Mouse (Mus musculus): ENCODE data around the gene Ccdc187. TPM values are rescaled to one million over a fixed set of nuclear protein-coding genes. Genes with fewer than 3 reads are reported as not detected.
A peak's percentile ranks its signal among the peaks of the same experiment; 100 is the strongest.

Ccdc187 gene
- polyA plus RNA-seq, 1 experiment from 2014 or later, result 0.20 TPM

DNA sequence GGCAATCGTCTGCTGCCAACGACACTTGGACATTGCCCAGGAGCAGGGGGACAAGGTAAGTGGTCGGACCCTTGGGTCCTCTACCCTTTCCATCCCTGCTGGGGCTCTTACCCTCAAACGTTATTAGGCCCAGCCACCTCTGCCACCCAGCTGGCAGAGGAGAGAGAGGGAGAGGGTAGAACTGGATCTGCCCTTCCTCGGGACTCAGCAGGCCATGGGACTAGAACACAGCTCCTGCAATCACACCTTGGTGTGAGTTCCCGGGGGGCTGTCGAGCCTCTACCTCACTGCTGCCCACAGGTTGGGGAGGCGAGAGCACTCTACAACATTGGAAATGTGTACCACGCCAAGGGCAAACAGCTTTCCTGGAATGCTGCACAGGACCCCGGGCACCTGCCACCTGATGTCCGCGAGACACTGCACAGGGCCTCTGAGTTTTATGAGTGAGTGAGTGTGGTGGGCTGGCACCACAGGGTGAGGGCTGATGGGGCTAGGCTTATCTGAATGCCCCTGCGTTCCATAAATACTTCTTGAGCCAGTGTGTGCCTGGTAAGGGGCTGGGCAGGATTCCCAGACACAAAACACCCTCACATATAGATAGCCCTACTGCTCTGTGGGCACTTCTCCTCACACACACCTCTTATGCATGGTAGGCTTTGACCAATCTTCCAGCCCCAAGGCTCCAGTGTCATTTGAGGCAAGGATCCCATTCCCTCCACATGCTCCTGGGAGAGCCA lies 29.4 kb upstream of the Ccdc187 start:
- peaks cover 98% of the 10 kb centered on the region for H3K36me3 ChIP-seq
- WGBS, result 92% methylated on average over 13 of the region's 13 CpGs

DNA sequence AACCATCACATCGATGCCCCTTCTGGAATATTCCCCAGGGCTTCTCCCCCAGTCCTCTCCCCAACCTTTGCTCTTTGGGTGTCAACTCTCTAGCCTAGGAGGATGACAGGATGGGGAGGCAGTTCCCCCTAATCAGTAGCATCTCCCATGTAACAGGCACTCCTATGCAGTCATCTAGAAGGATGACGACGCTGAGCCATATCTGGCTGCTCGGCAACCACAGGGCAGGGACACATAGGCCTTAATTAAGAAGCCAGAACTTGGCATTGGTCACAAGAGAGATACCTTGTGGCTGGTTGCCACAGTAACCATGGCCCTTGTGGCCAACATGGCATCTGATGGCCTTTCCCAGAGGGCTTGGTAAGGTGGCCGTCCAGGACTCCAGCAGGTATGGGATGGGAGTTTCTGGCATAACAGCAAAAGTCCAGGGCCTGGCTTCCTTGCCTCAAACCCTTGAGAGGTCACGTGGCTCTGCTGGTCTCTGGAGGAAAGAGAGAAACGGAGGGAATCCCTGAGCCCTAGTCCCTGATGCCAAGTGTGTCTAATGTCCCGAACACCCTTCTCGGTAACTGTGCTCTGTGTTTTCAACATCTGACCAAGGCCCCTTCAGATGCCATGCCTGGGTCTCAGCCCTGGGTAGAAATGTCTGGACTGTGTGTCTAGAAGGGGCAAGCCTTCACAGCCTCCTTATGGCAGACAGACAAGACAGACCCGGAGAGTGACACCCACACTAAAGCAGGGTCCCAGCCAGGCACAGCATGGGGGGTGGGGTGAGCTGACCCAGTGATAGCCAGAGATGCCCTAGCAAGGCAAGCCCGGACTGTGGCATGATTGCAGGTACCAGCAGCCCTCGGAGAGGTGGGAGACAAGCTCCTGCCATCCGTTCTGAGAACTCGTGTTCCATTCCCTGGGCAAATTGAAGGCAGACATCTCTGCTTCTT lies 26.2 kb upstream of the Ccdc187 start:
- peaks cover 84% of the 10 kb centered on the region for H3K36me3 ChIP-seq
- H3K27me3 ChIP-seq (ENCODE audit: insufficient read depth, poor library complexity, severe bottlenecking), result no peaks in the 10 kb centered on the region
- 90% methylated on average over 14 of the region's 14 CpGs for WGBS

More for the DNA sequence above, 29.4 kb upstream of the Ccdc187 start:
- Histone ChIP-seq H3K9me3 (no peaks in the 10 kb centered on the region), H3K27me3 (ENCODE audit: insufficient read depth, poor library complexity, severe bottlenecking) (no peaks in the 10 kb centered on the region), H3K27ac (no peak overlapping the region), H3K4me1 (replicated peaks) (peaks cover 18% of the 10 kb centered on the region), H3K4me3 (no peak overlapping the region)
- no peak for DNase-seq (ENCODE audit: low spot score)

GRCm38 (mm10) chr2:26319519-26320244 lies 25.3 kb upstream of the Ccdc187 start:
- H3K27ac ChIP-seq, result no peak overlapping the region
- H3K4me1 ChIP-seq (replicated peaks), result peaks cover 58% of the 10 kb centered on the region
- DNase-seq (ENCODE audit: low spot score), result no peak
- H3K36me3 ChIP-seq, result peaks cover 76% of the 10 kb centered on the region
- H3K4me3 ChIP-seq, result no peak overlapping the region
- 91% methylated on average over 13 of the region's 13 CpGs for WGBS
- no peaks in the 10 kb centered on the region for H3K9me3 ChIP-seq
- H3K27me3 ChIP-seq (ENCODE audit: insufficient read depth, poor library complexity, severe bottlenecking), result no peaks in the 10 kb centered on the region

More for the DNA sequence above, 26.2 kb upstream of the Ccdc187 start:
- Histone ChIP-seq H3K9me3 (no peaks in the 10 kb centered on the region), H3K27ac (no peak overlapping the region), H3K4me1 (replicated peaks) (peaks cover 50% of the 10 kb centered on the region), H3K4me3 (no peak overlapping the region)
- DNase-seq (ENCODE audit: low spot score), result no peak

DNA sequence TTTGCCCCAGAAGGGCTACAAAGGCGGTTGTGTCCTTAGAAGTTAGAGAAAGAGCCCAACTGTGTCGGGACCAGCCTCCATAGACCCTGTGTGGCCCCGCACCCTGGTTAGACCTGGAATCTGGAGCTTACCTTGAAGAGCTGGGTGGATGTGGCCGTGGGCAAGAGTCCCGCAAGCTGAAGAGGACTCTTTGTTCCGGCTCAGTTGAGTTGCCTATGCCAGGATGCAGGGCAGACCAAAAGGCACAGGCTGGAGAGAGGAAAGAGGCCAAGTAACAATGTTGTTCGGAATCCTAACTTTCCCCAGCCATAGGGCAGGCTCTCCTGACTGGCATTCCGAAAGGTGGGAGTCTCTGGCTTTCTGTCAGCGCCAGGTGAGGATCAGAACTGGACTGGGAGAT lies 24.8 kb upstream of the Ccdc187 start:
- Histone ChIP-seq H3K27me3 (ENCODE audit: insufficient read depth, poor library complexity, severe bottlenecking) (no peaks in the 10 kb centered on the region), H3K27ac (no peak overlapping the region), H3K4me3 (no peak overlapping the region), H3K4me1 (replicated peaks) (peaks cover 64% of the 10 kb centered on the region), H3K36me3 (peaks cover 70% of the 10 kb centered on the region), H3K9me3 (no peaks in the 10 kb centered on the region)
- 92% methylated on average over 9 of the region's 9 CpGs for WGBS
- no peak for DNase-seq (ENCODE audit: low spot score)

DNA sequence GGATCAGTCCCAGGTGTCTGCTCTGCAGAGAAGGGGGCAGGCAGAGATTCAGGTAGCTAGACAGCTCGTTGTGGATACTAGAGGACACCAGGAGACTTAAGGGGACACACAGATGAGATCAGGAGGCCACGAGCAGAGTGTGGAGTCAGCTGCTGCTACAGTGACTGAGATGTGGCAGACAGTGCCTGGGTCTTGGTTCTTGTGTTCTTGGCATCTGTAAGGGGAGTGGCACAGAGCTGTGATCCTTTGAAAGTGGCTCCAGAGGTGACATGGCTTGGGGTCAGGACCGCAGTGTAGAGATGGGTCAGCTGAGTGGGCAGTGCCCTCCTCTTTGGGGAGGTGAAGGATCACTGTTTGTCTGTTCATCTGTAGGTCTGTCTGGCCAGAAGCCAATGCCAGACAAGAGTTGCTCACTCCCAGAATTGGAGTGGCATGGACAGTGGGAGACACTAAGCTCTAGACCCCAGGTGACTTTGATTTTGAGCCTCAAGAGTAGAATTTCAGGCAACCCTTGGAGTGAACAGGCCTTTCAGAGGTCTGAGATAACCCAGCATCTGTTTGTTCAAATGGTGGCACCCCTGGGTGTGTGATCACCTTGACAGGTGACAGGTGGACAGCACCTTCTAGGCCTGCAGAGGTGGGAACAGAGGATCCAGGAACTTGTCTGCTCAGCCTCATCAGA lies 23.8 kb upstream of the Ccdc187 start:
- Histone ChIP-seq H3K9me3 (no peaks in the 10 kb centered on the region), H3K4me1 (replicated peaks) (peaks cover 67% of the 10 kb centered on the region), H3K36me3 (peaks cover 60% of the 10 kb centered on the region), H3K27ac (no peak overlapping the region), H3K27me3 (ENCODE audit: insufficient read depth, poor library complexity, severe bottlenecking) (no peaks in the 10 kb centered on the region), H3K4me3 (peak overlapping the region; percentile 95; the same call in 1 of the 2 replicates)
- WGBS, result 83% methylated on average over 3 of the region's 3 CpGs
- DNase-seq (ENCODE audit: low spot score), result no peak

GRCm38 (mm10) chr2:26317371-26317770 lies 23.0 kb upstream of the Ccdc187 start:
- 66% methylated on average over 3 of the region's 3 CpGs for WGBS
- no peak for DNase-seq (ENCODE audit: low spot score)
- Histone ChIP-seq H3K27me3 (ENCODE audit: insufficient read depth, poor library complexity, severe bottlenecking) (no peaks in the 10 kb centered on the region), H3K27ac (peak overlapping the region; percentile 98), H3K36me3 (peaks cover 53% of the 10 kb centered on the region), H3K4me3 (peak overlapping the region; percentile 95), H3K4me1 (replicated peaks) (peaks cover 71% of the 10 kb centered on the region), H3K9me3 (no peaks in the 10 kb centered on the region)

- peak overlapping the region; percentile 98 for H3K27ac ChIP-seq
- no peak for DNase-seq (ENCODE audit: low spot score)
- no peaks in the 10 kb centered on the region for H3K9me3 ChIP-seq
- peak overlapping the region; percentile 95 for H3K4me3 ChIP-seq
- no peaks in the 10 kb centered on the region for H3K27me3 ChIP-seq (ENCODE audit: insufficient read depth, poor library complexity, severe bottlenecking)
- peaks cover 46% of the 10 kb centered on the region for H3K36me3 ChIP-seq
- peaks cover 72% of the 10 kb centered on the region for H3K4me1 ChIP-seq (replicated peaks)
- 71% methylated on average over 9 of the region's 9 CpGs for WGBS
Measured at GRCm38 (mm10) chr2:26316576-26317246, 22.4 kb upstream of the Ccdc187 start.

DNA sequence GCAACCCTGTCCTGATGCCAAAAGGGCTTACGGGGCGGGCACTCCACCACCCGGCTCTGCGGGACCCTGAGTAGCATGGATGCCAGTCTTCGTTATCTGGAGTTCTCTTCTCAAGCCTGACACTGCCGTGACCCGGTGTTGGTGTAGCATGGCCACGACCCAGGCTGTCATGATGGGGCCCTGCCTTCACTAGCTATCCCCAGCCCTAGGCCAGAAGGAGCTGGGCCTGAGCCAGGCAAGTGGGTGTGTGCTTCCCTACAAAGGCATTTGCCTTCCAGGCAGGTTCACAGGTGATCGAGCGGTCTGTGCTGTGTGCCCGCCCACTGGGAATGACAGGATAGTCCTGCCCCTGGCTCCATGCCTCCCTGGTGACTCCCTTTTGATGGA lies 21.6 kb upstream of the Ccdc187 start:
- no peak for DNase-seq (ENCODE audit: low spot score)
- H3K9me3 ChIP-seq, result no peaks in the 10 kb centered on the region
- H3K4me1 ChIP-seq (replicated peaks), result peaks cover 74% of the 10 kb centered on the region
- peaks cover 38% of the 10 kb centered on the region for H3K36me3 ChIP-seq
- H3K27ac ChIP-seq, result peak overlapping the region; percentile 98
- no peaks in the 10 kb centered on the region for H3K27me3 ChIP-seq (ENCODE audit: insufficient read depth, poor library complexity, severe bottlenecking)
- 1% methylated on average over 11 of the region's 11 CpGs for WGBS
- peak overlapping the region; percentile 95 for H3K4me3 ChIP-seq

DNA sequence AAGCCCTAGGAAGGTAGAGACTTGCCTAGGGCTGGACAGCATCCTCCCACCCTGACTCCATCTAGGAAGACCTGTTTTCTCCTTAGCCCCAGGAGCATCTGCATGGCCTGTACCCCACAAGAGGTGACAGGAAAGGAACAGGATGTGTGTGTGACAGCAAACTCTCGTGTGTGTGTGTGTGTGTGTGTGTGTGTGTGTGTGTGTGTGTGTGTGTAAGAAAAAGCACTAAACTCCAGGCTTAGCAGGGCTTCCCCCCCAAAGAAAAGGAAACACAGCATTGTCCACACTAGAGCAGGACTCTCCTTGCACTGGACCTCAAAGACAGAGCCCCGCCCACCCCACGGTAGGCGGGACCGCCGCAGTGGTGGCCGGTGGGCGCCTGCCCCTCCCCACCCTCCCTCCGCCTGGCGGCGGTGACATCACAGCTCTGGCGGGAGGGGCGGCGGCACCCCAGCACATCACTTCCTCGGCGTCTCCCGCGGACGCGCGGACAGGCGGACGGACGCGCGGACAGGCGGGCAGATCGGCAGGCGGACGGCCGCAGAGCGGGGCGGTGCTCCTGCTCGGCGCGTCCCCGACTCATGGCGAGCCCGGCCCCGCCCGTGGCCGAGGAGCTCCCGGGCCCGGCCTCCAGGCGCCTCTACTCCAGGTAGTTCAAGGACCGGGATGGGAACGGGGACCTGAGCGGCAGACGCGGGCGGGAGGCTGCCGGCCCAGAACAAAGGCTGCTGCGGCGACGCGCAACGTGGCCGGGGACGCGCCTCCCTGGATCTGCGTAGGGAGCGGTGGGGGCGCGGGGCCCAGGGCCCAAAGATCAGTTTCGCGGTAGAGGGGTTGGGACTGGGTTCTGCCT lies 20.9 kb upstream of the Ccdc187 start, which contains the start of gene Gpsm1:
Gene Gpsm1 (plus strand): TSS at position 444 of the 853 bp plus-strand sequence.
- peaks cover 74% of the 10 kb centered on the region for H3K4me1 ChIP-seq (replicated peaks)
- peak within 1 kb of the TSS; percentile 95 for H3K4me3 ChIP-seq
- under 1% methylated on average over 66 of the region's 66 CpGs for WGBS
- peak within 1 kb of the TSS; percentile 98 for H3K27ac ChIP-seq
- no peaks in the 10 kb centered on the region for H3K9me3 ChIP-seq
- peaks cover 32% of the 10 kb centered on the region for H3K36me3 ChIP-seq
- DNase-seq (ENCODE audit: low spot score), result peak; percentile 92
- H3K27me3 ChIP-seq (ENCODE audit: insufficient read depth, poor library complexity, severe bottlenecking), result no peaks in the 10 kb centered on the region

GRCm38 (mm10) chr2:26314281-26315071 lies 20.1 kb upstream of the Ccdc187 start:
- H3K9me3 ChIP-seq, result no peaks in the 10 kb centered on the region

More at GRCm38 (mm10) chr2:26314281-26315071, 20.1 kb upstream of the Ccdc187 start:
- peak; percentile 64 for DNase-seq (ENCODE audit: low spot score)
- Histone ChIP-seq H3K4me3 (peak overlapping the region; percentile 95), H3K27ac (peak overlapping the region; percentile 98), H3K27me3 (ENCODE audit: insufficient read depth, poor library complexity, severe bottlenecking) (no peaks in the 10 kb centered on the region), H3K4me1 (replicated peaks) (peaks cover 74% of the 10 kb centered on the region), H3K36me3 (peaks cover 24% of the 10 kb centered on the region)
- 59% methylated on average over 13 of the region's 13 CpGs for WGBS

Measured in hindbrain, embryonic 10.5 days (tissue).